Mouse (Mus musculus) midbrain, embryonic 16.5 days (tissue): ENCODE measurements at regions not wholly inside any gene's neighbourhood (a gene's known extent, or its start where the extent isn't known, plus 50 kb on each side); places are given as distances from the start of the nearest gene placed in this dataset.
A peak's percentile ranks its signal among the peaks of the same experiment; 100 is the strongest.
"Not testable (repeated sequence)": the region's sequence is repeated elsewhere in the genome, so short reads cannot be mapped to it uniquely, and the experiment has no call there.

ENCODE experiments used
- ATAC-seq: fragments of 200-750 bp; cut with Nextera tagmentation; 2 replicates; pipeline ENCODE4 v1.8.0; 2017; ENCODE audit warnings: moderate TSS enrichment
- H3K27ac ChIP-seq: fragments of 300-500 bp; sonication (generic); 2 replicates; pipeline ENCODE4 v1.5.1; 2014; ENCODE audit warnings: mild to moderate bottlenecking, low read length, mixed read lengths
- H3K27me3 ChIP-seq: fragments of 300-500 bp; sonication (generic); 2 replicates; pipeline ENCODE4 v1.6.1; 2014; ENCODE audit warnings: low read depth, low read length, mixed read lengths; ENCODE audit not compliant: control insufficient read depth, insufficient read depth
- H3K36me3 ChIP-seq: fragments of 300-500 bp; sonication (generic); 2 replicates; pipeline ENCODE4 v1.6.1; 2014; ENCODE audit warnings: mild to moderate bottlenecking, low read length, moderate library complexity, mixed read lengths; ENCODE audit not compliant: control insufficient read depth, insufficient read depth
- H3K4me1 ChIP-seq: fragments of 300-500 bp; sonication (generic); 2 replicates; pipeline ENCODE4 v1.6.1; 2014; ENCODE audit warnings: mild to moderate bottlenecking, low read length, mixed read lengths; ENCODE audit not compliant: control insufficient read depth, insufficient read depth
- H3K4me2 ChIP-seq: fragments of 300-500 bp; sonication (generic); 2 replicates; pipeline ENCODE4 v1.6.1; 2014; ENCODE audit warnings: mild to moderate bottlenecking, low read length, mixed read lengths
- H3K4me3 ChIP-seq: fragments of 300-500 bp; sonication (generic); 2 replicates; pipeline ENCODE4 v1.5.1; 2014; ENCODE audit warnings: low read depth, mild to moderate bottlenecking, low read length, moderate library complexity, mixed read lengths
- H3K9ac ChIP-seq: fragments of 300-500 bp; sonication (generic); 2 replicates; pipeline ENCODE4 v1.6.1; 2014; ENCODE audit warnings: low read depth, low read length, mixed read lengths
- H3K9me3 ChIP-seq: fragments of 300-500 bp; sonication (generic); replicated peaks from 2 replicates; pipeline ENCODE4 v1.6.1; 2014; ENCODE audit warnings: mild to moderate bottlenecking, low read length, mixed read lengths; ENCODE audit not compliant: control insufficient read depth, poor library complexity, severe bottlenecking
- WGBS: fragments of 180-500 bp; shearing (Covaris S2); extraction: QIAGEN DNeasy Blood & Tissue Kit; methylation state at CpG from one replicate; pipeline ENCODE4 v1.1.7; 2014; 5-methylcytosine and 5-hydroxymethylcytosine counted together

DNA sequence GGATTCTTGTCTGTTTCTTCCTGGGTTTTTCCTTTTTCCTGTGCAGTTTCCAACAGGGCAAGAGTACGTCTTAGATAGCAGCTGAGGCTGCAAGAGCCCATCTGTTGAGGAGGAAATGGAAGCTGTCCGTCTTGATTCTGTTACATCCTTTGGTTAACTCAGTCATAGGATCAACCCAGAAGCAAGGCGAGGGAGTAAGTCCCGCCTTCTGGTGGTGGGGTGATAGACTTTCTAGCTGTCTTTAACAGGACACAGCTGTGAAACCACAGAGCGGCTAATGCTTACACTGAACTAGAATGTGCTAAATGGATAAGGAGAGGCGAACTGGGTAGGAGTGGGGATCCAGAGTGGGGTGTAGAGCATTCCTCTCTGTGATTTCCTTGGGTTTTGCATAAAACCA lies 79.9 kb upstream of the 1110032F04Rik start:
- H3K9me3 ChIP-seq: no peaks in the 10 kb centered on the region
- H3K4me2 ChIP-seq: no peak overlapping the region
- H3K36me3 ChIP-seq: no peaks in the 10 kb centered on the region
- no peaks in the 10 kb centered on the region for H3K27me3 ChIP-seq
- no peak for ATAC-seq
- peaks cover 14% of the 10 kb centered on the region for H3K4me1 ChIP-seq
- H3K9ac ChIP-seq: no peak overlapping the region
- H3K4me3 ChIP-seq: no peak overlapping the region
- WGBS: 89% methylated on average over 6 of the region's 6 CpGs
- H3K27ac ChIP-seq: no peak overlapping the region

DNA sequence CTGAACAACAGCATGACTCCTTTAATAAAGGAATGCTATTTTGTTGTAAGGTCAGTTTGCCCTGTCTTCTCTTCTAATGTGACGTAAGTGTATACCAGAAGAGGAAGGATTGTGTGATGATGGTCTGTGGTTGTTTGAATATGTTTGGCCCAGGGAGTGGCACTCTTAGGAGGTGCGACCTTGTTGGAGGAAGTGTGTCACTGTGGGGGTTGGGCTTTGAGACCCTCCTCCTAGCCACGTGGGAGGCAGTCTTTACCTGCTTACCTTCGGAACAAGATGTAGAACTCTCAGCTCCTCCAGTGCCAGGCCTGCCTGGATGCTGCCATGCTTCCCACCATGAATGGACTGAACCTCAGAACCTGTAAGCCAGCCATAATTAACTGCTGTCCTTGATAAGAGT lies 78.9 kb upstream of the 1110032F04Rik start:
- Histone ChIP-seq H3K4me1 (peaks cover 16% of the 10 kb centered on the region), H3K36me3 (no peaks in the 10 kb centered on the region), H3K4me2 (no peak overlapping the region), H3K27ac (no peak overlapping the region), H3K27me3 (no peaks in the 10 kb centered on the region), H3K9ac (no peak overlapping the region), H3K4me3 (no peak overlapping the region), H3K9me3 (no peaks in the 10 kb centered on the region)
- no peak for ATAC-seq
- 92% methylated on average over 4 of the region's 4 CpGs for WGBS

DNA sequence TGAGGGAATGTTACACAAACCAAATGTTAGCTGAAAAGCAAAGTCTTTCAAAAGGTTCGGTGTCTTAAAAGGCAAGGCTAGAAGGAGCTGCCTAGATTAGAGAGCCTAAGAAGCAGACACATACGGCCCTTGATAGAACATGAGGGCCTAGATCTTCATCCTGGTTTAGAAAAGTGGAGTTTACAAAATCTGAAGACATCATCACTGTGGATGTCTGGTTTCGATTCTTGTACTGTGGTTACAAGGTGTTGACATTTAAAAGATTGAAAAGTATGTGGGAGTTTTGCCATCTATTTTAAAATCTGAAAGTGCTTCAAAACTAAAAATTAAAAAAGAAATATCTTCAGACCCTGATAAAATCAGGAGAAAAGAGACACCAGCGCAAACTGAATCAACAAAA lies 76.5 kb upstream of the 1110032F04Rik start:
- 95% methylated on average over 4 of the region's 4 CpGs for WGBS
- Histone ChIP-seq H3K4me1 (peaks cover 12% of the 10 kb centered on the region), H3K4me3 (no peak overlapping the region), H3K9me3 (no peaks in the 10 kb centered on the region), H3K27me3 (no peaks in the 10 kb centered on the region), H3K27ac (no peak overlapping the region), H3K36me3 (no peaks in the 10 kb centered on the region), H3K9ac (no peak overlapping the region), H3K4me2 (no peak overlapping the region)
- ATAC-seq: no peak

DNA sequence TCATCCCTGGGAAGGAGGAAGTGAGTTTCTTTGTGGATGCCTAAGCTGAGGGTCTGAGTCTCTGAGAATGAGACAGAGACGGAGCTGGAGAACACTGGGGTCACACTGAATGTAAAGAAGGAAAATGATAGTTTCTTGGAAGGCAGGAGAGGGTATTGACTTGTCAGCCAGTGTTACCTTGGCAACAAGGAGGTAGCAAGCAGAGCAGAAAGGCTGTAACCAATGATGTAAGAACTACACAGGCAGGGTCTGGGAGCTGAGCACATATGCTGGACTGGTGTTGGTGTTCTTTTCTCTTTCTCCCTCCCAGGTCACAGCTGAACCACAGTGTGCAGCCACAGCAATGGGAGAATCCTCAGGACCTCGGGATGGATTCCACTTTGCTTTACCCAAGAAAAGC lies 75.5 kb upstream of the 1110032F04Rik start:
- Histone ChIP-seq H3K36me3 (no peaks in the 10 kb centered on the region), H3K4me1 (peaks cover 12% of the 10 kb centered on the region), H3K27me3 (no peaks in the 10 kb centered on the region), H3K9ac (no peak overlapping the region), H3K9me3 (no peaks in the 10 kb centered on the region), H3K27ac (peak overlapping the region; percentile 37), H3K4me2 (no peak overlapping the region), H3K4me3 (no peak overlapping the region)
- 26% methylated on average over 2 of the region's 2 CpGs for WGBS
- peak; percentile 96 for ATAC-seq

DNA sequence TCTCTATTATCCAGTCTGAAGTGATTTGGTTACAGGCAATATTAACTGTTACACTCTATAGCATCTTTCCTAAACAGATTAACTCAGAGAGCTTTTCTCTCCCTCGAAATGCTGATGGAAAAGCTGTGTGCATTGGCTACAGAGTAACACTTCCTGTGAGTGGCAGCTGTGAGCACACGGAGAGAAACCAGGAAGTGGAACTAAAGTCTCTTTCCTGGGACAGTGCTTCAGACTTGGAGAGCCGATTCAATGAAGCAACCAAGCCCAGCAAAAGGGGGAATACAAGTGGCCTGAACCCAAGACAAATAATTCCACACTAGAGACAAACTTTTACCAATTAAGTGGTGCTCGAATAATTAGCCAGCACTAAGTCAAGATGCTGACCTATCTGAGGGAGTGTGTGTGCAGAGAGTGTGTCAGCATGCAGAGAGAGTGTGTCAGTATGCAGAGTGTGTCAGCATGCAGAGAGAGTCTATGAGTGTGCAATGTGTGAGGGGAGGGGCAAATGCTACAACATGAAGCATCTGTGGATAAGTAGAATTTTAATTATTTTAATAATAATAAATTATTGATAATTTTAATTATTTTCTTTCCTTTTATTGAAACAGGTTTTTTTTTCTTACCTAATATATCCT lies 74.9 kb upstream of the 1110032F04Rik start:
- H3K9ac ChIP-seq: no peak overlapping the region
- H3K36me3 ChIP-seq: no peaks in the 10 kb centered on the region
- H3K4me2 ChIP-seq: no peak overlapping the region
- H3K4me1 ChIP-seq: peaks cover 12% of the 10 kb centered on the region
- no peak overlapping the region for H3K4me3 ChIP-seq
- no peaks in the 10 kb centered on the region for H3K9me3 ChIP-seq
- ATAC-seq: peak; percentile 38
- 43% methylated on average over 4 of the region's 4 CpGs for WGBS
- H3K27ac ChIP-seq: peak overlapping the region; percentile 37
- H3K27me3 ChIP-seq: no peaks in the 10 kb centered on the region

DNA sequence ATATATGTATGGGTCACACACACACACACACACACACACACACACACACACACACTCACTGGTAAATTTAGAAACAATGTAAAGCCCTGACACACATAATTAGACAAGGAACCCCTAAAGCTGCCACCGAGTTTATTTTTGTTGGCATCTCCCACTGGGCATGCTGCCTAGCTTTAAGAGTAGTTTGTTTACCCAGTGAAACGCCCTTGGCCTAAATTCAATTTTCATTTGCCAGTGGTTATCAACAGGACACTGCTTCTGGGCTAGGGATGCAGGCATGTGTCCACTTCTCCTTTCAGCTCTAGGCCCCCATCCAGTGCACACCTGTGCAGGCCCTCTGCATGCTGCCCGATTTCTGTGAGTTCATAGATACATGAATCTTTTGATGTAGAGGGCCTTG lies 73.7 kb upstream of the 1110032F04Rik start:
- Histone ChIP-seq H3K27ac (no peak overlapping the region), H3K4me2 (no peak overlapping the region), H3K4me1 (peaks cover 12% of the 10 kb centered on the region), H3K9me3 (no peaks in the 10 kb centered on the region), H3K27me3 (no peaks in the 10 kb centered on the region), H3K36me3 (no peaks in the 10 kb centered on the region), H3K4me3 (no peak overlapping the region), H3K9ac (no peak overlapping the region)
- WGBS: 58% methylated on average over 3 of the region's 3 CpGs
- no peak for ATAC-seq

DNA sequence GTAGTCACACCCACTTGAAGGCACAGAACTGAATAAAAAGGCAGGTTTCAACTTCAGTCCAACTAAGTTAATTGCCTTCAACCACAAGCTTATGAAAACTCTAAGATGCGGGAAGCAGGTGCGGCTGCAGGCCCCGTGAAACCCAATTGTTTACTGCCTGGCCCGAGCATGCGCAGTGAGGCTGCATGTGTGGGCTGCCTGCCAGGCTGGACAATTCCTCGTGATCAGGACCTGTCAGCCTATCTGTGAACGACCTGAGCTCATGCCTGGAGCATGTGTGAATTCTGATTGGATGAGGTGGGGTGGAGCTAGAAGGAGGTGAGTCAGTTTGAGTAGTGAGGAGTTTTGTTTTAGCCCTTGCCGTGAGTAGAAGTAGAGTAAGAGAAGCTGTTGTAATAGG lies 71.0 kb upstream of the 1110032F04Rik start:
- H3K4me2 ChIP-seq, H3K9me3 ChIP-seq, ATAC-seq, H3K36me3 ChIP-seq, H3K4me3 ChIP-seq, H3K27ac ChIP-seq, H3K27me3 ChIP-seq, H3K9ac ChIP-seq: not testable (repeated sequence)
- 88% methylated on average over 8 of the region's 8 CpGs for WGBS
- peaks cover 12% of the 10 kb centered on the region for H3K4me1 ChIP-seq

DNA sequence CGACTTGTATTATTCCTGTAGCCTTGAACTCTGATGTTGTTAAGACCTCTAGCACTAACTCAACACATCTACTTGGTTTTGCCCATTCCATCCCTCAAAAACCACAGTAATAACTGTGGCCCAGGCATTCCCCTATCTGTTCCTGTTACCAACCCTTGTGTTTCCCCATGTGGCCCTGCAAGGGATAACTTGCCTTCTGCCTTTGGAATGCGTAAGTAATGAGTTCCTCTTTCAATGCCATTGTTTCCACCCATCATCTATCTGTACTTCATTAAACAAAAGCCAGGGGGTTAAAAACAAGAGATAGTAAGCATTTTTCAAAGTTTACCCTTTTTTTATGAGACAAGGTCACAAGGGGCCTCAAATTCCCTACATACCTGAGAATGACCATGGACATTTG lies 60.5 kb upstream of the 1110032F04Rik start:
- 91% methylated on average over 2 of the region's 2 CpGs for WGBS
- Histone ChIP-seq H3K36me3 (no peaks in the 10 kb centered on the region), H3K27me3 (no peaks in the 10 kb centered on the region), H3K4me2 (no peak overlapping the region), H3K4me1 (no peaks in the 10 kb centered on the region), H3K4me3 (no peak overlapping the region), H3K27ac (no peak overlapping the region), H3K9ac (no peak overlapping the region), H3K9me3 (no peaks in the 10 kb centered on the region)
- no peak for ATAC-seq

DNA sequence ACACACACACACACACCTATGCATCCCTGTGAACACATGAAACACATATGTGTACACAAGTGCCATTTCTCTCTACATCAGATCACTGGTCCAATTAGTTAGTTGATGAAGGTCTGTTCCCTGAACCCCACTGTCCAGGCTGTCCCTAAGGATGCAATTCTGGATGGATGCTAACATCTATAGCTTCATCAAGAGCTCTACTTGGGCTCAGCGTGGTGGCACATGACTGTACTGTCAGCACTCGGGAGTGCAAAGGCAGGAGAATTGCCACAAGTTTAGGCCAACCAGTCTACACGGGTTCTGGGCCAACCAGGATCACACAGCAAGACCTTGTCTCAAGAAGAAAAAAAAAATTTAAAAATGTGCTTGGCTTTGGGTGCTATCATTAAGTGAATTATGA lies 55.9 kb upstream of the 1110032F04Rik start:
- no peaks in the 10 kb centered on the region for H3K27me3 ChIP-seq

More for the DNA sequence above, 55.9 kb upstream of the 1110032F04Rik start:
- H3K27ac ChIP-seq: no peak overlapping the region
- H3K4me2 ChIP-seq: no peak overlapping the region
- H3K9ac ChIP-seq: no peak overlapping the region
- no peaks in the 10 kb centered on the region for H3K9me3 ChIP-seq
- no peak for ATAC-seq
- no peaks in the 10 kb centered on the region for H3K36me3 ChIP-seq
- H3K4me1 ChIP-seq: no peaks in the 10 kb centered on the region
- 87% methylated on average over 3 of the region's 3 CpGs for WGBS
- no peak overlapping the region for H3K4me3 ChIP-seq
